Mouse (Mus musculus) frontal cortex, postnatal 36 days (tissue): Measurements from ENCODE around the gene Vmn1r68.

ENCODE experiments used
- DNase-seq, 2 experiments: peaks; one replicate each; pipeline ENCODE4 v3.0.0; 2022; ENCODE audit warnings: low spot score in 2 of 2

The Vmn1r68 gene

DNA sequence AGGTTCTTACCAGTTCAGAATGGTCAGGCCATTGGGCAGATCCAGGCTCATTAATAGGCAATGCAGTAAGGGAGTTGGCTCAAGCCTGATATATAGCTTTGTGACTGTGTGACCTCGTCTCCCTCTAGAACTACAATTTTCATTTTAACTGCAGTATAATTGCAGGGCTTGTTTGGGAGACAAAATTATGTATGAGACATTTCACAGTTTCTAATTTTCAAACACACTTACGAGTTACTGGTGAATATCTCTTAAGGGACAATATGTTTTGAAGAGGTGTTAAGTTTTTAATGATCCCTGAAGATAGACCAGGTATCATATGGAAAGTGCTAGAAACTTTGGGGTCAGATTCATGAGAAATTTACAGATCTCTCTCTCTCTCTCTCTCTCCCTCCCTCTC, at the start of gene Vmn1r68:
Gene Vmn1r68 (minus strand): TSS at position 101 of the 400 bp plus-strand sequence.
- no peak for DNase-seq

DNA sequence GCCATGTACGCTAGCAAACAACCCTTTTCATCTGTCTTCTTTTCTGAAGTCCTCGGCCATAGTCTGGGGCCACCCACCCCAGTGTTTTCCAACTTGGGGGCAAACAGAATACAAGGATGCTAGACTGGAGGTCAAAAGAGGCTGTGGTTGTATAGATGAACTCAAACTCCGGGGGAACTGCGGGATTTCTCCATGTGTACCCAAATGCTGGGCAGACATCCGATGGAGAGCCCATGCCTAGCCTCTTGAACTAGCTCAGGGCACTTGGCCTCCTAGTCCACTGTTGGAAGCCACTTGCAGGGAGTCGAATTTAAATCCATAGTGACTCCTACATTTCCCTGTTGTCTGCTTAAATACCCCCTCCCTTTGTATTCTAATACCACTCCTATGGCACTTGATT, 62.7 kb downstream of the Vmn1r68 start:
- no peak for DNase-seq

DNA sequence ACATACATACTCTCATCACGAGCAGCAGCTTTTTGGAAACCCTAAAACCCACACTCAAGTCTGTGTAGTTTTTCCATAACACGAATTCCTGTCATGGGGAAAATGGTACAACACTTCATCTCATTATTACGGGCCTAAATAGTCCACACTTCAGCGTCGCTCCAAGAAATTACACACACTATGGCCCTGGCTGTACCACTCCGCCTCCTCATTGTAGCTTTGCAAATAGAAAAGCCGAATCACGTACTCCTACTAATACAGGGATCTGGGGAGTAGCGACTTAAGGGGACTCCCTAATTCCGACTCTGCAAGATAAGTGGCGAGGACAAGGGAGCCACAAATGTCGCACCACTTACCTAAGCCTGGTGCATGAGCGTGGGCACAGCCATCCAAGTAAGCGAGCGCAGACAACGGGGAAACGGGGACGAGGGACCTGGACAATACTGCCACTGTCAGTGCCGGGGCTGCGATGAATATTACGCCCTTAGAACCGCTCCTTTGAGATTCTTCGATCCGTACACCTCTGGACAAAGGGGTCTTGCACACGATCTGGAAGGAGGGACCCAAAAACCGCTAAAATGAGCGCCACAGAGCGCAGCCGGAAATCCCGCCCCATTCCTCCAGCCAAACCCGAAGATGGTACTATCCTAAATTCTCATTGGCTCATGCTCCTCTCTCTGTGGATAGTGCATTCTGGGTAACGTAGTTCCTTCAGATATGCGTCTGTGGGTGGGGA, 63.3 kb downstream of the Vmn1r68 start, which contains the start of gene Zik1:
Gene Zik1 (minus strand): TSS at position 609 of the 736 bp plus-strand sequence.
- DNase-seq = peak; percentile 81 to 84

DNA sequence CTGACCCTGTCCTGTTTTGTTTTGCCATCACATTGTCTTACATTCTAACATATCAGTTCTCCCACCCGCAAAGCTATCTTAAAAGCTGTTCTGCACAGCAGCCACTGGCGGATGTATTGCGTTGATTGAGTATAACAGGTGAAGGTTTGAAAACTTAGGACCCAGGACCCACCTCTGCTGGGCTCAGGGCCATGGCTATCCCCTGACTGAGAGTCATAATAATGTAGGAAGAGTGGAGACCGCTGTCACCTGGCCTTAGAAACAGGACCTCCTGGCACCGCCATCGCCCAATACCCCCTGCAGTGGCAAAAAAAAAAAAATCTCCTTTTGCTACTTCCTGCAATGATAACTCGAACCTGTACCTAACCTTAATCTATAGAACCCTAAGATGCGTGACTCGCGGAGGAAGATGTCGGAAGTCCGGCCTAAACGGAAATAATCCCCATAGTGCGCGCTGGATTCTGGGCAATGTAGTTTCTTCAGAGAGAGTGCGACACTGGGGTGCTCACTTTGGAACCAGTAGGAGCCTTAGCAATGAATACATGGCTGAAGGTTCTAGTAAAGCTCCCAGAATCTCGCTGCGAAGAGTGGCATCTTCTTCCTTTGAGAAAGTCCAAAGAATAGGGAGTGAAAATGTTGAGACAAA, 77.6 kb downstream of the Vmn1r68 start:
- DNase-seq = peak; percentile 54 to 74

DNA sequence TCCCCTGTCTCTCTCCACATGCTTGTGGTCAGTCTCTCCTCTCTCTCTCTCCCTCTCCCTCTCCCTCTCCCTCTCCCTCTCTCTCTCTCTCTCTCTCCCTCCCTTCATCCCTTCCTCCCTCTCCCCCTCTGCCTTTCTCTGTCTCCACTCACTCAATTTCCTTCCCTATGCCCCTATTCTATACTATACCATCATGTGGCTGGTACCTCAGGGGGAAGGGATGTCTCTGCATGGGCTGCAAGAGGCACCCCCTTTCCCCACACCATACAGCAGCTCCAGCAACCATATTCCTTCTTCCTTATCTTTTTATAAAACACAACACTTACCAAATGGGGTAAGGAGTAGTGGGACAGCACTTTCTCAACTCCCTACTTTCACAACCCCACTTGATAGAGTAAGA, 78.5 kb downstream of the Vmn1r68 start:
- DNase-seq = no peak

DNA sequence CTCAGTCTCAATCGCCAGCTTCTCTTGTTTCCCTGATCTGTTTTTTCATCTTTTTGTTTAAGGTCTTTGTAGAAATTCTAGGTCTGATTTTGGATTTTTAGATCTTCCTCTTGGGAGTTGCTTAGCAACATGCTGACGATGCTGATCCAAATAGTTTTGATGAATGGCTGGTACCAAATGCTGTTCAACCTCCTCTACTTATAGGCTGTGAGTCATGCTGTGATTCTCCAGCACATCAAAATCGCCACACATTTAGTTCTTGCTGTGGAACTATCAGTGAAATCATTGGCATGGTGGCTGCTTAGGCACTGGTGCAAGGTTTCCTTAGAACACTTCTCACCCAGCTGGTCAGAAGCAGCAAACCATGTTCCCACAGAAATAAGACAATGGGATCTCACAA, 100.1 kb downstream of the Vmn1r68 start:
- DNase-seq = peak in 1 of 2 experiments; percentile 27
